Mouse (Mus musculus) hindbrain, embryonic 13.5 days (tissue): Measurements from ENCODE around the gene Fam217b. TPM values are rescaled to one million over a fixed set of nuclear protein-coding genes. Genes with fewer than 3 reads are reported as not detected.

Source experiments
- ATAC-seq: fragments of 200-750 bp; cut with Nextera tagmentation; 2 replicates; pipeline ENCODE4 v1.8.0; 2017; ENCODE audit warnings: moderate TSS enrichment; ENCODE audit not compliant: low FRiP score
- H3K27ac ChIP-seq: fragments of 300-500 bp; sonication (generic); 2 replicates; pipeline ENCODE4 v1.5.1; 2015; ENCODE audit warnings: inconsistent platforms, mild to moderate bottlenecking, moderate library complexity
- H3K27me3 ChIP-seq: fragments of 300-500 bp; sonication (generic); 2 replicates; pipeline ENCODE4 v1.6.1; 2015; ENCODE audit warnings: mild to moderate bottlenecking, inconsistent platforms
- H3K36me3 ChIP-seq: fragments of 300-500 bp; sonication (generic); 2 replicates; pipeline ENCODE4 v1.6.1; 2015; ENCODE audit warnings: mild to moderate bottlenecking, inconsistent platforms
- H3K4me1 ChIP-seq: fragments of 300-500 bp; sonication (generic); replicated peaks from 2 replicates; pipeline ENCODE4 v1.6.1; 2015; ENCODE audit warnings: inconsistent platforms
- H3K4me2 ChIP-seq: fragments of 300-500 bp; sonication (generic); 2 replicates; pipeline ENCODE4 v1.6.1; 2015; ENCODE audit warnings: inconsistent platforms, mild to moderate bottlenecking, moderate library complexity
- H3K4me3 ChIP-seq: fragments of 300-500 bp; sonication (generic); 2 replicates; pipeline ENCODE4 v1.5.1; 2015; ENCODE audit warnings: mild to moderate bottlenecking, inconsistent platforms
- H3K9ac ChIP-seq: fragments of 300-500 bp; sonication (generic); 2 replicates; pipeline ENCODE4 v1.6.1; 2015; ENCODE audit warnings: mild to moderate bottlenecking, inconsistent platforms
- H3K9me3 ChIP-seq: fragments of 300-500 bp; sonication (generic); 2 replicates; pipeline ENCODE4 v1.6.1; 2016; ENCODE audit warnings: inconsistent platforms
- WGBS: fragments of 180-500 bp; shearing (Covaris S2); methylation state at CpG from one replicate; pipeline ENCODE4 v1.1.7; 2015; 5-methylcytosine and 5-hydroxymethylcytosine counted together
- polyA plus RNA-seq: library from polyadenylated mRNA; unstranded; fragments of >200 nt; fragmentation: Nextera tagmentation; extraction: Ambion mirVana; gene quantifications from 2 replicates; pipeline ENCODE4 v1.2.1, GENCODE M21; 2015

Fam217b gene
- polyA plus RNA-seq, 1 experiment from 2014 or later = 8.1 TPM

GRCm38 (mm10) chr2:178421603-178422002 is 7.3 kb downstream of the Fam217b start:
- WGBS = 45% methylated on average over 5 of the region's 6 CpGs
- Histone ChIP-seq H3K27me3 (no peaks in the 10 kb centered on the region), H3K4me2 (no peak overlapping the region), H3K36me3 (peaks cover 5% of the 10 kb centered on the region), H3K9me3 (no peaks in the 10 kb centered on the region), H3K27ac (0 out of 2 replicates have a peak overlapping the region, but pooled peaks have one; percentile 64), H3K9ac (no peak overlapping the region), H3K4me1 (peaks cover 25% of the 10 kb centered on the region), H3K4me3 (no peak overlapping the region)
- ATAC-seq = 0 out of 2 replicates have a peak, but pooled peaks have one; percentile 32

DNA sequence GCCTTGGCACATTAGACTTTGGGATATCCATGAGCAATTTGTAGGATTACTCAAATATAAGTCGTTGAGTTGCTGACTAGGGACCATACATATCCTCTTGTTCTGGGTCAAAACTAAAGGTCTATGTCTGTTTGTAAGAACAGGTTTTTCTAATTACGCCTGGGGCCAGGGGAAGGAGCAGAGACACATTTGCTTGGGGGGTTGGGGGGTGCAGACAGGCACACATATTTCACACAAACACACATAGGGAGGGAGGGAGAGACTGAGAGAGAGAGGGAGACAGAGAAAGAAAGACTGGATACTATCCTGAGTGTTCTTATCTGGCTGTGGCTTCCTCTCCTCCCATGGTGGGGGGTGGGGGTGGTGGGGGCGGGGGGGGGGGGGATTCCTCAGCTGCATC is 7.9 kb downstream of the Fam217b start:
- WGBS = 53% methylated on average over 2 of the region's 3 CpGs
- Histone ChIP-seq H3K4me1 (peaks cover 22% of the 10 kb centered on the region), H3K27ac (peak overlapping the region; percentile 64), H3K9me3 (no peaks in the 10 kb centered on the region), H3K4me3 (no peak overlapping the region), H3K9ac (no peak overlapping the region), H3K36me3 (peaks cover 5% of the 10 kb centered on the region), H3K4me2 (no peak overlapping the region), H3K27me3 (no peaks in the 10 kb centered on the region)
- no peak for ATAC-seq

DNA sequence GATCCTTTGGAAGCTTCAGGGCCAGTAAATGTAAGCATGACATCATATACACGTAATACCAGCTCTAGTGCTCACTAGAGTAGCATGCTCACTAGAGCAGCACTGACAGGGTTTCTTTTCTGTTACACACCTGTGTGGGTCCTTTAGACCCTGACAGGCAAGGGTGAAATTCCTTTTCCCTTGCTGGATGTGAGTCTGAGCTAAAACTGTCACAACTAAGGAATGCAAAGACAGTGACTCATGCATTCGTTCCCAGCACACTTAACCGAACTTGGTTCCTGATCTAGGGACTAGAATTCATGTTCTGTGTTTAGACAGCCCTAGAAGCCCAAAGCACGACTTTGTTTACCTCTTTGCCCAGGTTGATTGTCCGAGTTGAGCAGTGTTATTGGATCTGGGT is 8.9 kb downstream of the Fam217b start:
- ATAC-seq = no peak

GRCm38 (mm10) chr2:178426229-178426628 is 11.9 kb downstream of the Fam217b start:
- no peak overlapping the region for H3K4me3 ChIP-seq
- H3K9me3 ChIP-seq = no peaks in the 10 kb centered on the region
- no peaks in the 10 kb centered on the region for H3K36me3 ChIP-seq
- no peaks in the 10 kb centered on the region for H3K27me3 ChIP-seq
- H3K4me1 ChIP-seq = peaks cover 19% of the 10 kb centered on the region
- no peak overlapping the region for H3K9ac ChIP-seq
- ATAC-seq = no peak; the same call in 1 of the 2 replicates
- 39% methylated on average over 4 of the region's 4 CpGs for WGBS
- no peak overlapping the region for H3K4me2 ChIP-seq
- no peak overlapping the region for H3K27ac ChIP-seq

More for the DNA sequence above, 8.9 kb downstream of the Fam217b start:
- H3K4me1 ChIP-seq = peaks cover 22% of the 10 kb centered on the region
- H3K27me3 ChIP-seq = no peaks in the 10 kb centered on the region
- no peak overlapping the region for H3K4me3 ChIP-seq
- H3K4me2 ChIP-seq = no peak overlapping the region
- no peak overlapping the region for H3K9ac ChIP-seq
- no peak overlapping the region for H3K27ac ChIP-seq
- no peaks in the 10 kb centered on the region; the same call in 1 of the 2 replicates for H3K36me3 ChIP-seq
- 81% methylated on average over 5 of the region's 5 CpGs for WGBS
- H3K9me3 ChIP-seq = no peaks in the 10 kb centered on the region

DNA sequence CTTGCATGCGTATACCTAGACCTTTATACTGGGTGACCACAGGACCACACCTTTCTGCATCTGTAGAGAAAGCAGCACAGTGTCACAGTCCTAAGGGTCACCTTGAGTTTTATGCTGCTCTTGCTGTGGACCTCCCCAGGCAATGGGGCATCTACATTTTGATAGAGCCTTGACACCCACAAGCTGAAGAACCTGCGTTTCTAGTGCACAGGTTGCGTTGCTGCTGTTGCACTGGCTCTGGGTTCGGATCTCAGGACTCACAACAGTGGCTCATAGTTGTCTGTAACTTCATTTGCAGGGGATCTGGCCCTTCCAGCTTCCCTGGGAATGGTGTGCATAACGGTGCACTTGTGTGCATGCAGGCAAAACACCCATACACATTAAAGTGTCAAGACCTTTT is 12.9 kb downstream of the Fam217b start:
- Histone ChIP-seq H3K4me2 (no peak overlapping the region), H3K27ac (no peak overlapping the region), H3K4me1 (peaks cover 14% of the 10 kb centered on the region), H3K9me3 (no peaks in the 10 kb centered on the region), H3K36me3 (no peaks in the 10 kb centered on the region), H3K9ac (no peak overlapping the region), H3K27me3 (no peaks in the 10 kb centered on the region), H3K4me3 (no peak overlapping the region)
- 89% methylated on average over 5 of the region's 5 CpGs for WGBS
- ATAC-seq = no peak

DNA sequence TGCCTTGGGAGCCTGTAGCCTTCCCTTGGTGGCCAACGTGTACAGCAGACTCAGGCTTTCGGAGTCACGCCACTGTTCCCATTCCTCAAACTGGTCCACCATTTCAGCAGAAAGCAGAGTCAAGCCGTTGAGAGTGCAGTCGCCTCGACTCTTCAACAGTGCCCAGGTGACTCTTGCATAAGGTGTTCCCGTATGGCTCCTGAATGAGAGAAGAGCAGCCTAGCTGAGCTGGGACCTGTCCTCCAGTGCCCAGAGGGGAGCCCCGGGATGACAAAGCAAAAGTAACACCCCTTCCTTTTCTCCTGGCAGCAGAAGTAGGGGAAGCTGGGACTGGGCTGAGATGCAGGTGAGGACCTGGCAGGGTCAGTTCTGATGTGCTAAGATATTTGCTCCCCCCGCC is 13.9 kb downstream of the Fam217b start:
- Histone ChIP-seq H3K4me3 (no peak overlapping the region), H3K36me3 (no peaks in the 10 kb centered on the region), H3K27me3 (no peaks in the 10 kb centered on the region), H3K4me2 (no peak overlapping the region), H3K4me1 (peaks cover 6% of the 10 kb centered on the region), H3K9ac (no peak overlapping the region), H3K27ac (no peak overlapping the region), H3K9me3 (no peaks in the 10 kb centered on the region)
- ATAC-seq = no peak
- WGBS = 84% methylated on average over 9 of the region's 9 CpGs

GRCm38 (mm10) chr2:178428676-178429075 is 14.4 kb downstream of the Fam217b start:
- no peak for ATAC-seq
- H3K4me1 ChIP-seq = peaks cover 4% of the 10 kb centered on the region
- H3K36me3 ChIP-seq = no peaks in the 10 kb centered on the region
- no peak overlapping the region for H3K27ac ChIP-seq
- H3K4me3 ChIP-seq = no peak overlapping the region
- WGBS = 87% methylated on average over 4 of the region's 4 CpGs
- H3K9me3 ChIP-seq = no peaks in the 10 kb centered on the region
- H3K27me3 ChIP-seq = no peaks in the 10 kb centered on the region
- no peak overlapping the region for H3K9ac ChIP-seq
- no peak overlapping the region for H3K4me2 ChIP-seq

GRCm38 (mm10) chr2:178429426-178429825 is 15.1 kb downstream of the Fam217b start:
- Histone ChIP-seq H3K4me2 (no peak overlapping the region), H3K4me1 (peaks cover 4% of the 10 kb centered on the region), H3K36me3 (no peaks in the 10 kb centered on the region), H3K27me3 (no peaks in the 10 kb centered on the region), H3K9me3 (no peaks in the 10 kb centered on the region), H3K9ac (no peak overlapping the region), H3K27ac (no peak overlapping the region), H3K4me3 (no peak overlapping the region)
- 82% methylated on average over 6 of the region's 6 CpGs for WGBS
- ATAC-seq = no peak

- Histone ChIP-seq H3K36me3 (no peaks in the 10 kb centered on the region), H3K27ac (no peak within 1 kb of the TSS), H3K9ac (no peak within 1 kb of the TSS), H3K4me1 (peaks cover 4% of the 10 kb centered on the region), H3K27me3 (no peaks in the 10 kb centered on the region), H3K9me3 (no peaks in the 10 kb centered on the region), H3K4me2 (no peak within 1 kb of the TSS), H3K4me3 (no peak within 1 kb of the TSS)
- ATAC-seq = no peak
- 94% methylated on average over 4 of the region's 4 CpGs for WGBS
Measured at GRCm38 (mm10) chr2:178430231-178430630, 15.9 kb downstream of the Fam217b start, which contains the start of gene Cdh26. Gene Cdh26, plus strand, starts transcription at chr2:178430531.

DNA sequence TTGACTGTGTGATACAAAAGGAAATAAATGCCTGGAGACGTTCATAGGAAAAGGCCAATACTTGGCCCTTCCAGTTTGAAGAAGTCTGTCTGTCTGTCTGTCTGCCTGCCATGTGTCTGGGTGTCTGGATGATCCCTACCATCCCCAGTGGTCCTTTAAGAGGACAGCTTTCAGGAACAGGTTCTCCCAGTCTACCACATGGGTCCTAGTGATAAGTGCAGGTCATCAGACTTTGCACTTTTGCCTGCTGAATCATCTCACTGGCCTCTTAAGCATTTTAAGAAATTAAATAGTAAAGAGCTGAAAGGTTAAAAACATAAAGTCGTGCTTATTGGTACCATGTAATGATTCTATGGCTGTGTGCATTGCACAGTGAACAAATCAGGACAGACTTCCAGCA is 19.2 kb downstream of the Fam217b start:
- no peak for ATAC-seq
- Histone ChIP-seq H3K27me3 (no peaks in the 10 kb centered on the region), H3K36me3 (no peaks in the 10 kb centered on the region), H3K9ac (no peak overlapping the region), H3K27ac (no peak overlapping the region), H3K4me2 (no peak overlapping the region), H3K4me3 (no peak overlapping the region), H3K9me3 (no peaks in the 10 kb centered on the region), H3K4me1 (peaks cover 6% of the 10 kb centered on the region)
- 77% methylated on average over 2 of the region's 2 CpGs for WGBS

DNA sequence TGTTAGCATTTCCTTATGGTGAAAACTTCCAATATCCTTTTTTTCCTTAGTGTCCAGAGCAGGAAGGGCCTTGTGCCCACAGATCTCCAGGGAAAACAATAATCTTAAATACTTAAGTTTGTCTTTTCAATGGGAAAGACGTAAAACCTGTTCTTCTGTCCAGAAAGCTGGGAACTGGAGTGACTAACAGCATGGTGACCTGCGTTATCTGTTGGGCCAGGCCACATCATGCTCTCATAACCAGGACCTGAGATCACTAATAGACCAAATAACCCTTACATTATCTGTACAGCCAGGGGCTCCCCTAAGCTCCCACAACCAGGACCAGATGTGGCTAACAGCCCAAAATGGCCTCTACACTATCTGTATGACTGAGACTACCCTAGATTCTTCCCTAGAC is 19.6 kb downstream of the Fam217b start:
- 96% methylated on average over 2 of the region's 2 CpGs for WGBS
- Histone ChIP-seq H3K4me2 (no peak overlapping the region), H3K36me3 (no peaks in the 10 kb centered on the region), H3K27ac (no peak overlapping the region), H3K9ac (no peak overlapping the region), H3K9me3 (no peaks in the 10 kb centered on the region), H3K4me1 (peaks cover 6% of the 10 kb centered on the region), H3K4me3 (no peak overlapping the region), H3K27me3 (no peaks in the 10 kb centered on the region)
- no peak for ATAC-seq

- ATAC-seq = no peak
- 57% methylated on average over 9 of the region's 9 CpGs for WGBS
- no peaks in the 10 kb centered on the region for H3K27me3 ChIP-seq
- H3K4me2 ChIP-seq = no peak overlapping the region
- H3K9me3 ChIP-seq = no peaks in the 10 kb centered on the region
- H3K9ac ChIP-seq = no peak overlapping the region
- no peak overlapping the region for H3K27ac ChIP-seq
- H3K4me1 ChIP-seq = 0 out of 2 replicates have a peak, but pooled peaks cover 2% of the 10 kb centered on the region
- H3K36me3 ChIP-seq = no peaks in the 10 kb centered on the region
- no peak overlapping the region for H3K4me3 ChIP-seq
Measured at GRCm38 (mm10) chr2:178437311-178437710, 23.0 kb downstream of the Fam217b start.

DNA sequence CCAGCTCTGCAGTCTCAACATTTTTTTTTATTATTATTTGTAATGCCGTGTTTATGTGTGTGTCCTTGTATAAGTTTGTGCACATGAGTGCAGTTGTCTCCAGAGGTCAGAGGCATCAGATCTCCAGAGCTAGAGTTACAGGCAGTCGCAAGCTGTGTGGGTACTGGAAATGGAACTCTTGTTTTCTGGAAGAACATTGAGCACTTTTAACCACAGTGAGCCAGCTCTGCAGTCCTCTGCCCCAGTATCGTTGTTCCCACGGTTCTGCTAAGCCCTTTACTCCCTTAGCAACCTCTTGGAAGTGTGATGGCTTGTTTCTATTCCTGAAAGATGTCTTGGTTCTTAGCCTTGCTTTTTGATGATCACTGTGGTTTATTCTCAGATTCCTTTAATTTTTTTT is 35.1 kb downstream of the Fam217b start:
- H3K4me1 ChIP-seq = no peaks in the 10 kb centered on the region
- 88% methylated on average over 4 of the region's 4 CpGs for WGBS
- H3K4me2 ChIP-seq = no peak overlapping the region
- H3K9ac ChIP-seq = no peak overlapping the region
- H3K27me3 ChIP-seq = no peaks in the 10 kb centered on the region
- no peak overlapping the region for H3K4me3 ChIP-seq
- H3K36me3 ChIP-seq = no peaks in the 10 kb centered on the region
- H3K27ac ChIP-seq = no peak overlapping the region
- no peaks in the 10 kb centered on the region for H3K9me3 ChIP-seq
- ATAC-seq = no peak
